Mouse (Mus musculus) megakaryocyte-erythroid progenitor cell, adult 5-6 weeks (primary cell): Measurements from ENCODE around the gene 4933416C03Rik. TPM values are rescaled to one million over a fixed set of nuclear protein-coding genes. Genes with fewer than 3 reads are reported as not detected.

Source experiments
- ATAC-seq: replicated peaks from 2 replicates; pipeline ENCODE4 v1.8.0; 2016; ENCODE audit warnings: mild to moderate bottlenecking, inconsistent platforms; ENCODE audit not compliant: severe bottlenecking, poor library complexity, low FRiP score, low TSS enrichment
- total RNA-seq, 2 experiments: library from RNA; stranded (forward) in 1 of 2; stranded (reverse) in 1 of 2; fragments of 200-1000, 215-1000 nt in 1 of 2; fragments of >200 nt in 1 of 2; fragmentation: Nextera tagmentation in 1 of 2; gene quantifications; 2 replicates each; pipeline ENCODE4 v1.2.3; 2014 to 2017

The 4933416C03Rik gene
- total RNA-seq, 2 experiments from 2014 or later = not detected

DNA sequence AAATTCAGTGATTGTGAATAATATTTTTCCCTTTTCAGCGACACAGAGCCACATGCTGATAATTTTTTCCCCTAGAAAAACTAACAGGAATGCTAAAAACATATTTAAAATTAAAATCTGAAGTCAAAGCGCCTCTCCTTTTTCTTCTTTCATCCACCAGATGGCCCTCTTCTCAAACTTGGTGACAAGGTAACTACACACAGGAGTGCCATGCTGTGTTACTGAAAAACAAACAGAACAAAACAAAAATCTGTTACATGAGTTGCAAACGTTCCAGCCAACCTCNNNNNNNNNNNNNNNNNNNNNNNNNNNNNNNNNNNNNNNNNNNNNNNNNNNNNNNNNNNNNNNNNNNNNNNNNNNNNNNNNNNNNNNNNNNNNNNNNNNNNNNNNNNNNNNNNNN lies 29.8 kb downstream of the 4933416C03Rik start:
- ATAC-seq = no peak

DNA sequence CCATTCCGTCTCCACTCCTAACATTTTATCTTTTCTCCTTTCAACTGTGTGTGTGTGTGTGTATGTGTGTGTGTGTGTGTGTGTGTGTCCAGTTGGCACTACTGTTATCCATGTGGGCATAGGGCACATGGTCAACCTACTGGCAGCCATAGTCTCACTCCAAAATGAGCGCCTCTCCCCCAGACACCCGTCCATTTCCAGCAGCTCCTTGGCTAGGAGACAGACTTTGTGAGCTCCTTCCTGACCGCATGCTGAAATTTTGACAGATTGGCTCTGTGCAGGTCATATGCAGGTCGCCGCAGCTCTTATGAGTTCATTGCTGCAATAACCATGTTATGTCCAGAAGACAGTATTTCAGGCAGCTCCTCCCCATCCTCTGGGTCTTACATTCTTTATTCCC lies 32.9 kb downstream of the 4933416C03Rik start:
- no peak for ATAC-seq

DNA sequence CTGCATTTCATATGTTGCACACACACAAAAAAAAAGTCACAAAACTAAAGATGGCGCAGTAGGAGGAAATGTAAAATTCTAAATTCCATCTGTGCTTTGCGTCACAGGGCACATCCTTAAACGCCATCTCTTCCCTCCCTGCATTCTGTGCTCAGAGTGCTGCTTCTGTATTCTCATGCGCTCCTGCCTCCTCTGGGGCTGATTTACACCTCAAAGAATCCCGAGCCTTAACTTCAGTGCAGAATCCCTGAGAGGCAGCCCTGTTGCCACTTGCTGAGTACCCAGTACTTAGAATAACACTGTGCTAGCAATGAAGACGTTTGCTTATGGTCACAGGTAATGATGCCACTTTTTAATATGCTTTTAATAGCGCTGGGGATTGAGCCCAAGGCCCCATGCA lies 34.3 kb downstream of the 4933416C03Rik start:
- no peak for ATAC-seq

DNA sequence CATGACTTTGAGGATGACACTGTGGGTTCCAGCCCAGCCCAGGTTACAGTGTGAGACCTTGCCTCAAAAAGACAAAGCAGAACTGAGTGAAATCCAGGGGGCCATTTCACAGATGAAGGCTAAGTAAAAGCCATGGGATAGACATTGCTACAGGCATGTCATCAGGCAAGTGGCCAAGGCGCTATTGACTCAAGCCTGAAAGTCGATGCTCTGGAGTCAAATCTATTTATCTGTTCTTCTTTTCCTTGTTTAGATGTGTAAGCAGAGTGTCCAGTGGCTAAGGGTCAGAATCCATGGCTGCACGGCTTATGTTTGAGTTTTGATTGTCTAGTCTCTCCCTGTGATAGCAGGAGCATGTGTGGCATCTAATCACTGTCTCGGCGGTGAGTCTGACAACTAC lies 35.1 kb downstream of the 4933416C03Rik start:
- no peak for ATAC-seq

DNA sequence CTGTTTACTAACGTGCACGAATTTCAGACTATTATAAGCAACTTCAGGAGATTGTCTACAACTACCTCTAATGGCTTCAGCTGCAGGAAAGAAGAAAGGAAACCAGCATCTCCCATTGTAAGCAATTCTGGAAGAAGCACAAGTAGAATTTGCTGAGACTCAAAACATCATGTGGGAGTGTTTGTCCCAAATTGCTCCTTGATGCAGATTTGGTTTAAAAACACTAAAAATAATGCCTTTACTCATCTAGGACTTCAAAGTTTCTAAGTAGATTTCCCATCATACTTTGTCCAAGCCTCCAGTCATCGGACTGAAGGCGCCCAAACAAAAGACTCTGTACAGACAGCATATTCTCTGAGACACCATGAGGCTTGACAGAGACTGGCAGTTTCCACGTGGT lies 37.8 kb downstream of the 4933416C03Rik start:
- ATAC-seq = no peak

Other genes starting within 250 kb of the 4933416C03Rik start
- gene Ptprr, start 95.7 kb downstream of the 4933416C03Rik start, total RNA-seq (2014; fragmentation: Nextera tagmentation) = not detected in 2 replicates
- not detected in 2 replicates for gene Ptprr, start 95.7 kb downstream of the 4933416C03Rik start, total RNA-seq (2017)
- not detected in 2 replicates for gene Ptprb, start 161.6 kb upstream of the 4933416C03Rik start, total RNA-seq (2014; fragmentation: Nextera tagmentation)
- not detected in 2 replicates for gene Ptprb, start 161.6 kb upstream of the 4933416C03Rik start, total RNA-seq (2017)